ENCODE assay signal across 9 mouse cellular contexts in the genomic region with DNA sequence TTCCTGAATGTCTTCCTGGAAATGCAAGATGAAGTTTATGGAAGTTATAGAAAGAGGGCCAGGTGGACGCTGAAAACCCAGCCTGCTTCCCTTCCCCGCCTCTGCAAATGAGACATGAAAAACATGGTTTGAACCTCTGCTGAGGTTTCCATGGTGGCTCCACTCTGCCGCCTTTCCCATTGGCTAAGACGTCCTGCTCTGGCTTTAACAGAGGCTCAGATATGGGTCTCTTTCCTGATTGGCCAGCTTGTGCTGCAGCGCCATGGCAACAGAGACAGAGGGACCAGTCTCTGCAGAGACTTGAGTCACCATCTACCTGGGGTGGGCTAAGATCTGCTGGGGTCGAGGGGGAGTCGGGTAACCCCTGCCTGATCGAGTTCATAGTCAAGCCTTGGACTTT. TPM values are rescaled to one million over a fixed set of nuclear protein-coding genes. Genes with fewer than 3 reads are reported as not detected.
A peak's percentile ranks its signal among the peaks of the same experiment; 100 is the strongest.
DNase-seq lines count a peak whose midpoint lies in the region; ATAC-seq lines count a peak whose summit lies in the region.
"Had no signal": no experiment of that assay in that cellular context is flagged by ENCODE, and none has a peak within 500 bp of the region (broad histone marks: within the 10 kb centered on the region; RNA-seq: fewer than 3 reads in every experiment).

No protein-coding gene starts in this region.

- 45% methylated on average over 8 of the region's 8 CpGs for WGBS in forebrain, embryonic 11.5 days
- 32% methylated on average over 8 of the region's 8 CpGs for WGBS in neural tube, embryonic 14.5 days

- peaks cover 13% of the 10 kb centered on the region for H3K4me1 ChIP-seq in forebrain, embryonic 11.5 days (replicated peaks; ENCODE audit: control insufficient read depth, insufficient read depth, low read length)
- peaks cover 26% of the 10 kb centered on the region for H3K4me1 ChIP-seq in neural tube, embryonic 14.5 days (ENCODE audit: control insufficient read depth, insufficient read depth, low read length)

- H3K27ac ChIP-seq in forebrain, embryonic 11.5 days (ENCODE audit: low read depth, low read length) = no peak overlapping the region
- 0 out of 2 replicates have a peak overlapping the region, but pooled peaks have one; percentile 4 for H3K27ac ChIP-seq in neural tube, embryonic 14.5 days (ENCODE audit: low read depth, low read length)

- no peak overlapping the region for H3K9ac ChIP-seq in forebrain, embryonic 11.5 days (ENCODE audit: low read length)
- H3K9ac ChIP-seq in neural tube, embryonic 14.5 days (replicated peaks; ENCODE audit: low read depth, low read length) = no peak overlapping the region

- H3K4me3 ChIP-seq in forebrain, embryonic 11.5 days (ENCODE audit: low read depth, low read length) = no peak overlapping the region
- H3K4me3 ChIP-seq in neural tube, embryonic 14.5 days (ENCODE audit: low read depth, low read length) = no peak overlapping the region

- no peak overlapping the region for H3K4me2 ChIP-seq in forebrain, embryonic 11.5 days (ENCODE audit: low read depth, low read length, severe bottlenecking)
- H3K4me2 ChIP-seq in neural tube, embryonic 14.5 days (ENCODE audit: low read depth, low read length) = no peak overlapping the region

- DNase-seq in forebrain, embryonic 11.5 days (ENCODE audit: low spot score) = no peak
- peak; percentile 85 to 86 for DNase-seq in left cerebral cortex, adult 9 months (ENCODE audit: low spot score in 2 of 2)
- no peak for DNase-seq in heart, adult 18-20 months
- DNase-seq in ovary, postnatal 14 days (ENCODE audit: low spot score) = no peak
- no peak for DNase-seq in gastrocnemius, adult 8-10 months (ENCODE audit: low spot score in 2 of 2)
- DNase-seq: kidney, adult 9 months; thymus, postnatal 25 days had no signal

- H3K27me3 ChIP-seq in forebrain, embryonic 11.5 days (ENCODE audit: control insufficient read depth, insufficient read depth, low read length) = no peaks in the 10 kb centered on the region
- H3K27me3 ChIP-seq in neural tube, embryonic 14.5 days (ENCODE audit: control insufficient read depth, insufficient read depth, low read length) = no peaks in the 10 kb centered on the region

- peak; percentile 66; the same call in 1 of the 2 replicates for ATAC-seq in forebrain, embryonic 11.5 days (replicated peaks; ENCODE audit: low FRiP score)
- peak; percentile 71 for ATAC-seq in frontal cortex, adult (ENCODE audit: low TSS enrichment)
- peak; percentile 71 for ATAC-seq in neural tube, embryonic 14.5 days (ENCODE audit: low read depth)

- no peaks in the 10 kb centered on the region for H3K9me3 ChIP-seq in forebrain, embryonic 11.5 days (ENCODE audit: control insufficient read depth, low read length)
- H3K9me3 ChIP-seq in neural tube, embryonic 14.5 days (ENCODE audit: control insufficient read depth, low read length) = no peaks in the 10 kb centered on the region

- no peaks in the 10 kb centered on the region for H3K36me3 ChIP-seq in forebrain, embryonic 11.5 days (ENCODE audit: control insufficient read depth, insufficient read depth, low read length)
- no peaks in the 10 kb centered on the region for H3K36me3 ChIP-seq in neural tube, embryonic 14.5 days (ENCODE audit: control insufficient read depth, insufficient read depth, low read length)

RNA-seq across cellular contexts. Expression of gene Ywhah, which starts 11.9 kb away (rescaled TPM):
- 436 and 450 TPM in 2 replicates for polyA plus RNA-seq in forebrain, embryonic 11.5 days (2014; fragmentation: Nextera tagmentation; extraction: Ambion mirVana)
- polyA plus RNA-seq in neural tube, embryonic 14.5 days (2014; fragmentation: Nextera tagmentation; extraction: Ambion mirVana) = 776 and 794 TPM in 2 replicates
- total RNA-seq in heart, adult 18-20 months (2021) = 10 to 100 TPM; 90.3 TPM
- total RNA-seq in gastrocnemius, adult 8-10 months (2022) = 10 to 100 TPM; 41.2 to 58.3 (median 44.9) TPM

Comparison
In these comparisons a context has a peak if more than half of its experiments do, and no peak if none do; other contexts are left out.
1. DNase-seq: peak in left cerebral cortex, adult 9 months (2 of 2); none in forebrain, embryonic 11.5 days (single experiment), heart, adult 18-20 months (0 of 2), ovary, postnatal 14 days (single experiment) and gastrocnemius, adult 8-10 months (0 of 2).
2. Peak in every context shown above with its lines, with median percentiles within 50 percentile points of each other: ATAC-seq.